Mouse (Mus musculus) hindbrain, postnatal 0 days (tissue): Measurements from ENCODE around the gene Lrba. TPM values are rescaled to one million over a fixed set of nuclear protein-coding genes. Genes with fewer than 3 reads are reported as not detected.

Source experiments
- ATAC-seq: fragments of 200-750 bp; cut with Nextera tagmentation; 2 replicates; pipeline ENCODE4 v1.8.0; 2017; ENCODE audit warnings: mild to moderate bottlenecking, moderate TSS enrichment, moderate library complexity
- DNase-seq: peaks from one replicate; pipeline ENCODE4 v3.0.0-alpha.2; 2015; ENCODE audit warnings: low spot score
- H3K27ac ChIP-seq: fragments of 300-500 bp; sonication (generic); 2 replicates; pipeline ENCODE4 v1.5.1; 2014; ENCODE audit warnings: mild to moderate bottlenecking
- H3K27me3 ChIP-seq: fragments of 300-500 bp; sonication (generic); 2 replicates; pipeline ENCODE4 v1.6.1; 2014; ENCODE audit warnings: low read length, mixed read lengths; ENCODE audit not compliant: insufficient read depth
- H3K36me3 ChIP-seq: fragments of 300-500 bp; sonication (generic); 2 replicates; pipeline ENCODE4 v1.6.1; 2014; ENCODE audit warnings: low read length, mixed read lengths; ENCODE audit not compliant: insufficient read depth
- H3K4me1 ChIP-seq: fragments of 300-500 bp; sonication (generic); 2 replicates; pipeline ENCODE4 v1.6.1; 2014; ENCODE audit warnings: antibody characterized with exemption, low read length, mixed read lengths; ENCODE audit not compliant: insufficient read depth
- H3K4me2 ChIP-seq: fragments of 300-500 bp; sonication (generic); 2 replicates; pipeline ENCODE4 v1.6.1; 2014; ENCODE audit warnings: low read depth, mild to moderate bottlenecking, low read length, moderate library complexity, mixed read lengths
- H3K4me3 ChIP-seq: fragments of 300-500 bp; sonication (generic); 2 replicates; pipeline ENCODE4 v1.5.1; 2014; ENCODE audit warnings: low read length
- H3K9ac ChIP-seq: fragments of 300-500 bp; sonication (generic); replicated peaks from 2 replicates; pipeline ENCODE4 v1.6.1; 2014; ENCODE audit warnings: mild to moderate bottlenecking, low read length, moderate library complexity, mixed read lengths
- H3K9me3 ChIP-seq: fragments of 300-500 bp; sonication (generic); 2 replicates; pipeline ENCODE4 v1.6.1; 2016; ENCODE audit warnings: low read length, mixed read lengths
- CTCF ChIP-seq: IDR thresholded peaks from 2 replicates; pipeline ENCODE4 v1.5.1; 2016; ENCODE audit warnings: antibody characterized with exemption, control low read depth, low read depth
- WGBS: fragments of 180-500 bp; shearing (Covaris S2); extraction: QIAGEN DNeasy Blood & Tissue Kit; methylation state at CpG from one replicate; pipeline ENCODE4 v1.1.7; 2014; 5-methylcytosine and 5-hydroxymethylcytosine counted together
- polyA plus RNA-seq: library from polyadenylated mRNA; unstranded; fragments of >200 nt; fragmentation: Nextera tagmentation; extraction: Ambion mirVana; gene quantifications from 2 replicates; pipeline ENCODE4 v1.2.1, GENCODE M21; 2015
- total RNA-seq: library from RNA; depleted of rRNA; stranded (reverse); fragments of >200 nt; gene quantifications from 2 replicates; pipeline ENCODE4 v1.2.3, GENCODE M21; 2014

Gene Lrba
- total and polyA plus RNA-seq, 2 experiments from 2014 or later = 5.5 to 36.6 TPM

GRCm38 (mm10) chr3:86223634-86224313, 706 bp upstream of the Lrba start:
- peak overlapping the region; percentile 94 for H3K4me2 ChIP-seq
- ATAC-seq = peak; percentile 97
- peak; percentile 96 for DNase-seq
- H3K27ac ChIP-seq = peak overlapping the region; percentile 90
- WGBS = 2% methylated on average over 73 of the region's 79 CpGs
- peak overlapping the region; percentile 81 for H3K4me3 ChIP-seq
- H3K36me3 ChIP-seq = no peaks in the 10 kb centered on the region
- no peaks in the 10 kb centered on the region for H3K9me3 ChIP-seq
- H3K27me3 ChIP-seq = no peaks in the 10 kb centered on the region
- H3K4me1 ChIP-seq = 0 out of 2 replicates have a peak, but pooled peaks cover 3% of the 10 kb centered on the region
- H3K9ac ChIP-seq = peak overlapping the region; percentile 88
- TF ChIP-seq CTCF = 0 out of 2 replicates have a peak, but pooled peaks have one; percentile 10

DNA sequence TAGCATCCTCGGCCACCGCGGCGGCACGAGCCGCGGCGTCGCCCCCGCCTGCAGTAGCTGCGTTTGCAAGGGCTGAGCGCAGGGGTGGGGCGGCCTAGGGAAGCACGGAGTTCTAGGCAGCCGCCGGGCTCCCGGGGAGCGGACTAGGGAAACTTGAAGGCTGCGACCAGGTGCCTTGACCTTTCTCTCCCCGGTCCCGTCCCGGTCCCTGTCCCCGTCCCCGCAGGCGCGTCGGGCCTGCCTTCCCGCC, 241 bp upstream of the Lrba start:
- no peaks in the 10 kb centered on the region for H3K9me3 ChIP-seq
- H3K27me3 ChIP-seq = no peaks in the 10 kb centered on the region
- ATAC-seq (no peak), DNase-seq (no peak)
- 1% methylated on average over 26 of the region's 28 CpGs for WGBS
- H3K4me3 ChIP-seq = peak overlapping the region; percentile 81
- H3K9ac ChIP-seq = peak overlapping the region; percentile 88
- H3K27ac ChIP-seq = peak overlapping the region; percentile 90
- H3K4me1 ChIP-seq = 0 out of 2 replicates have a peak, but pooled peaks cover 3% of the 10 kb centered on the region
- peak overlapping the region; percentile 94 for H3K4me2 ChIP-seq
- no peaks in the 10 kb centered on the region for H3K36me3 ChIP-seq
- TF ChIP-seq CTCF = no peak

DNA sequence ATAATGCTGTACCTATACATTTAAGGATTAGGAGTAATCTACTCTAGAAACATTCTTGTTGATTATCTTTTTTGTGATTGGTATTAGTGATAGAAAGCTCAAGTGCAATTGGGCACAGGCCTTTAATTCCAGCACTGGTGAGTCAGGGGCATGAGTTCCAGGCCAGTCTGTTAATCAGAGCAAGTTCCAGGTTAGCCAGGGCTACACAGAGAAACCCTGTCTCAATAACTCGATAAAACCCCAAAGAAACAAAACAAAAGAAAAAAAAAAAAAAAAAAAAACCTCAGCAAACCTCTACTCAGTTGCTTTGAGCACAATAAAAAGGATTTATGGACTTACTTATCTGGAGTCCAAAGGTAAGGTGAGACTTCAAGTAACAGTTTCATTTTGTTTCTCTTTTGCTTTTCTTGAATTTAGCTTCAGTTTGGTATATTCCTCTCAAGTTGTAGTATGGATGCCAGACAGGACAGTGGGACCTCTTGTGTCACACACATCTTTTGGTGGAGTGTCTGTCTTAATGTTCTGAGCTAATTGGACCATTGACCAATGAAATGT, 7.1 kb downstream of the Lrba start:
- no peak for ATAC-seq
- Histone ChIP-seq H3K27me3 (no peaks in the 10 kb centered on the region), H3K4me2 (no peak overlapping the region), H3K9ac (no peak overlapping the region), H3K27ac (no peak overlapping the region), H3K36me3 (no peaks in the 10 kb centered on the region), H3K4me3 (no peak overlapping the region), H3K9me3 (no peaks in the 10 kb centered on the region), H3K4me1 (0 out of 2 replicates have a peak, but pooled peaks cover 3% of the 10 kb centered on the region)
- no peak for DNase-seq
- no peak for TF ChIP-seq CTCF
- WGBS = 56% methylated on average over 1 of the region's 1 CpGs

- Histone ChIP-seq H3K27me3 (no peaks in the 10 kb centered on the region), H3K4me2 (no peak overlapping the region), H3K27ac (no peak overlapping the region), H3K36me3 (no peaks in the 10 kb centered on the region), H3K9ac (no peak overlapping the region), H3K4me1 (no peaks in the 10 kb centered on the region), H3K9me3 (no peaks in the 10 kb centered on the region), H3K4me3 (no peak overlapping the region)
- DNase-seq (no peak), ATAC-seq (no peak)
- whole genome bisulfite sequencing = 70% methylated on average over 8 of the region's 8 CpGs
- no peak for TF ChIP-seq CTCF
These were observed 22.7 kb downstream of the Lrba start for GRCm38 (mm10) chr3:86247193-86247592.

GRCm38 (mm10) chr3:86251212-86251611, 26.7 kb downstream of the Lrba start:
- Histone ChIP-seq H3K4me3 (no peak overlapping the region), H3K9me3 (no peaks in the 10 kb centered on the region), H3K4me2 (no peak overlapping the region), H3K27me3 (no peaks in the 10 kb centered on the region), H3K36me3 (no peaks in the 10 kb centered on the region), H3K9ac (no peak overlapping the region), H3K4me1 (no peaks in the 10 kb centered on the region), H3K27ac (no peak overlapping the region)
- no peak for TF ChIP-seq CTCF
- no peak for ATAC-seq
- DNase-seq = no peak
- WGBS = 88% methylated on average over 1 of the region's 1 CpGs

DNA sequence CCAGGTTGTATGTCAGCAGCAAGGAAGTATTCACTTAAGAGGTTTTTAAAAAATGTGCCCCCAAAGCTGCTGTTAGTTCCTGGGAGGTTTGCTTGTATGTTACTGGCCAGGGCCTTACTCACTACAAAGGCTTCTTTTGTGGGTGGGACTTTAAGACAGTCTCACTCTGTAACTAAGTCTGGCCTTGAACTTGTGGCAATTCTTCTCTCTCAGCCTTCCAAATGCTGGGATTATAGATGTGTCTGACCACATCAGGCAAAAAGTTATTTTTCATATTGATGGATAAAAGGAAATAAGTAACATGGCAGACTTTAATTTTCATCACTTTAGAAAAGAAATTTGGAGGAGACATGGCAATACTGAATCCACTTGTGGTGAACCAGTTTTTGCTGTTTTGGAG, 28.1 kb downstream of the Lrba start:
- no peaks in the 10 kb centered on the region for H3K36me3 ChIP-seq

GRCm38 (mm10) chr3:86253071-86253470, 28.6 kb downstream of the Lrba start:
- Histone ChIP-seq H3K27me3 (no peaks in the 10 kb centered on the region), H3K9ac (no peak overlapping the region), H3K4me3 (no peak overlapping the region), H3K4me2 (no peak overlapping the region), H3K9me3 (no peaks in the 10 kb centered on the region), H3K4me1 (no peaks in the 10 kb centered on the region), H3K27ac (no peak overlapping the region), H3K36me3 (no peaks in the 10 kb centered on the region)
- DNase-seq = no peak
- ATAC-seq = no peak
- 75% methylated on average over 3 of the region's 3 CpGs for WGBS
- no peak for TF ChIP-seq CTCF

More for the DNA sequence above, 28.1 kb downstream of the Lrba start:
- Histone ChIP-seq H3K9ac (no peak overlapping the region), H3K4me2 (no peak overlapping the region), H3K27ac (no peak overlapping the region), H3K27me3 (no peaks in the 10 kb centered on the region), H3K9me3 (no peaks in the 10 kb centered on the region), H3K4me1 (no peaks in the 10 kb centered on the region), H3K4me3 (no peak overlapping the region)
- DNase-seq (no peak), ATAC-seq (no peak)
- no peak for TF ChIP-seq CTCF
